Mouse (Mus musculus) heart, embryonic 14.5 days (tissue): ENCODE results near the gene Grik4. TPM values are rescaled to one million over a fixed set of nuclear protein-coding genes. Genes with fewer than 3 reads are reported as not detected.

Experiments
- ATAC-seq: fragments of 200-750 bp; cut with Nextera tagmentation; 2 replicates; pipeline ENCODE4 v1.8.0; 2017; ENCODE audit warnings: low read depth, moderate TSS enrichment; ENCODE audit not compliant: insufficient number of reproducible peaks, insufficient read depth, low FRiP score
- H3K27ac ChIP-seq, 2 experiments: fragments of 200-500 bp in 1 of 2; fragments of 300-500 bp in 1 of 2; sonication (generic) in 1 of 2; replicated peaks in 1 of 2; 2 replicates each; pipeline ENCODE4 v1.5.1; 2012 to 2014; ENCODE audit warnings: low read depth in 2 of 2, low read length in 2 of 2, control low read depth in 1 of 2, mild to moderate bottlenecking in 1 of 2, mixed read lengths in 1 of 2; ENCODE audit not compliant: control insufficient read depth in 1 of 2, insufficient read depth in 1 of 2
- H3K27me3 ChIP-seq: fragments of 300-500 bp; sonication (generic); 2 replicates; pipeline ENCODE4 v1.6.1; 2014; ENCODE audit warnings: mild to moderate bottlenecking, low read length, control low read depth; ENCODE audit not compliant: control insufficient read depth, insufficient read depth
- H3K36me3 ChIP-seq: fragments of 300-500 bp; sonication (generic); 2 replicates; pipeline ENCODE4 v1.6.1; 2014; ENCODE audit warnings: mild to moderate bottlenecking, control low read depth, low read length, mixed read lengths; ENCODE audit not compliant: control insufficient read depth, insufficient read depth
- H3K4me1 ChIP-seq, 2 experiments: fragments of 200-500 bp in 1 of 2; fragments of 300-500 bp in 1 of 2; sonication (generic) in 1 of 2; 2 replicates each; pipeline ENCODE4 v1.6.1; 2012 to 2014; ENCODE audit warnings: low read length in 2 of 2, control low read depth in 1 of 2, mixed read lengths in 1 of 2; ENCODE audit not compliant: control insufficient read depth in 2 of 2, insufficient read depth in 2 of 2
- H3K4me2 ChIP-seq: fragments of 300-500 bp; sonication (generic); 2 replicates; pipeline ENCODE4 v1.6.1; 2014; ENCODE audit warnings: mild to moderate bottlenecking, low read length
- H3K4me3 ChIP-seq, 2 experiments: fragments of 200-500 bp in 1 of 2; fragments of 300-500 bp in 1 of 2; sonication (generic) in 1 of 2; 2 replicates each; pipeline ENCODE4 v1.5.1; 2012 to 2014; ENCODE audit warnings: low read length in 2 of 2, mild to moderate bottlenecking in 2 of 2, control low read depth in 1 of 2, low read depth in 1 of 2, moderate library complexity in 1 of 2; ENCODE audit not compliant: control insufficient read depth in 1 of 2, insufficient read depth in 1 of 2
- H3K9ac ChIP-seq: fragments of 300-500 bp; sonication (generic); 2 replicates; pipeline ENCODE4 v1.6.1; 2014; ENCODE audit warnings: mild to moderate bottlenecking, low read length
- H3K9me3 ChIP-seq: fragments of 300-500 bp; sonication (generic); 2 replicates; pipeline ENCODE4 v1.6.1; 2016; ENCODE audit warnings: low read length, control low read depth; ENCODE audit not compliant: control insufficient read depth
- WGBS: fragments of 180-500 bp; shearing (Covaris S2); extraction: QIAGEN DNeasy Blood & Tissue Kit; methylation state at CpG from one replicate; pipeline ENCODE4 v1.1.7; 2014; 5-methylcytosine and 5-hydroxymethylcytosine counted together
- microRNA-seq: library from miRNA; unstranded; fragments of <30 nt; microRNA quantifications from one replicate; pipeline ENCODE4, GENCODE M21; 2016
- polyA plus RNA-seq: library from polyadenylated mRNA; unstranded; fragments of >200 nt; fragmentation: Nextera tagmentation; extraction: Ambion mirVana; gene quantifications from 2 replicates; pipeline ENCODE4 v1.2.1, GENCODE M21; 2014

Grik4 gene
- polyA plus RNA-seq, 1 experiment from 2014 or later = 0.09 TPM

- Histone ChIP-seq H3K4me2 (peak overlapping the region; percentile 85), H3K36me3 (no peaks in the 10 kb centered on the region), H3K27me3 (peaks cover 43% of the 10 kb centered on the region), H3K27ac (peak overlapping the region in 1 of 2 experiments; percentile 25; a peak in 2 of 4 replicates), H3K4me1 (peaks cover 5 to 9% of the 10 kb centered on the region in 2 experiments; a peak in 3 of 4 replicates), H3K9me3 (no peaks in the 10 kb centered on the region), H3K9ac (peak overlapping the region; percentile 81), H3K4me3 (peak overlapping the region; percentile 63 to 64)
- 8% methylated on average over 46 of the region's 49 CpGs for WGBS
- peak; percentile 84 for ATAC-seq
These were observed 472.2 kb downstream of the Grik4 start for GRCm38 (mm10) chr9:42471921-42472747.

DNA sequence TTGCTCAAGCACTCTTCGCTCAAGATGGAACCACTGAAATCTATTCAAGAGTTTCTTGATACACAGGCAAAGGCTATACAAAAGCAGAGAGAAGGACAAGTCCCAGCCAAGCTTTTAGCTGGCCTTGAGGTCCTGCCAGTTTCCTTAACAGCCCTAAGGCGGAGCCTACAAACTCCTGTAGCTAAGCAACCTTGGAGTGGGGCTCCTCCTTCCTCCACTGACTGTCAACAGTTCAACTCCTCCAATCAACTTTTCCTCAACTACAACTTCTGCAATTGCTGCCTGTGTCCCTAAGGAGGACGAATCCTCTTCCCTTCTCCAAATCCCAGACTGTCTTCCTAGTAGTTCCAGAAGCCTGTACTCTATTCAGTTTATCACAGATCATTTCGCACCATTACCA, 473.1 kb downstream of the Grik4 start:
- peak overlapping the region; percentile 81 for H3K9ac ChIP-seq
- H3K4me3 ChIP-seq = peak overlapping the region; percentile 63 to 64; a peak in 3 of 4 replicates
- H3K4me1 ChIP-seq = peaks cover 5 to 9% of the 10 kb centered on the region in 2 experiments; a peak in 3 of 4 replicates
- H3K27me3 ChIP-seq = peaks cover 52% of the 10 kb centered on the region
- peak overlapping the region; percentile 85 for H3K4me2 ChIP-seq
- WGBS = 48% methylated on average over 4 of the region's 4 CpGs
- H3K36me3 ChIP-seq = no peaks in the 10 kb centered on the region
- no peak for ATAC-seq
- no peaks in the 10 kb centered on the region for H3K9me3 ChIP-seq
- no peak overlapping the region; a peak in 1 of 4 replicates for H3K27ac ChIP-seq

DNA sequence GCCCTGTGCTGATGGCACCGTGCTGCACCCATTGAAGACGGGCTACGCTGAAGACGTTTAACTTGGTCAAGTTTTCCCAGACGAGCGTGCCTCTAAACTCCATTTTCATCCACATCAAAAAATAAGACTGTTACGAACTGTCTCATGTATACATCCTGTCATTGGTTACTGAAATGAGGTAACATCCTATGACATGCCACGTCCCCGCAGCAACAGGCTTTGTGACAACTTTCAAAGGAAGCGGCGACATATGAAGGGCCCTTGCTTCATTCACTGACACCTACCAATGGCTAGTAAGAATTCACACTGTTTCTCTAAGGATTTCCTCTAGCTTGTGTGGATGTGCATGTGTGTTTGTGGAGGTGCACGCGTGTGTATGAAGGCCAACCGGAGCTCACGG, 475.0 kb downstream of the Grik4 start:
- no peak overlapping the region for H3K9ac ChIP-seq
- peaks cover 50% of the 10 kb centered on the region for H3K27me3 ChIP-seq
- no peak overlapping the region for H3K27ac ChIP-seq
- H3K4me2 ChIP-seq = no peak overlapping the region
- peaks cover 5 to 13% of the 10 kb centered on the region in 2 experiments; a peak in 3 of 4 replicates for H3K4me1 ChIP-seq
- H3K9me3 ChIP-seq = no peaks in the 10 kb centered on the region
- ATAC-seq = no peak
- no peak overlapping the region for H3K4me3 ChIP-seq
- no peaks in the 10 kb centered on the region for H3K36me3 ChIP-seq
- 94% methylated on average over 15 of the region's 15 CpGs for WGBS

- Histone ChIP-seq H3K4me2 (no peak overlapping the region), H3K27ac (no peak overlapping the region), H3K36me3 (no peaks in the 10 kb centered on the region), H3K4me3 (no peak overlapping the region), H3K4me1 (peaks cover 7 to 18% of the 10 kb centered on the region in 2 experiments), H3K9ac (no peak overlapping the region), H3K27me3 (peaks cover 45% of the 10 kb centered on the region), H3K9me3 (no peaks in the 10 kb centered on the region)
- no peak for ATAC-seq
- WGBS = 90% methylated on average over 5 of the region's 5 CpGs
These were observed 475.9 kb downstream of the Grik4 start for GRCm38 (mm10) chr9:42468360-42468759.

Small RNA genes within 50 kb of the gene (microRNA-seq; reads per million reads assigned to microRNA genes)
- not detected for gene Gm27509

Other genes with a start within 250 kb of the Grik4 start
- gene Arhgef12, start 162.7 kb upstream of the Grik4 start, polyA plus RNA-seq = 18.0 and 20.5 TPM in 2 replicates
- gene Tmem136, start 172.1 kb upstream of the Grik4 start, polyA plus RNA-seq = 15.1 and 17.2 TPM in 2 replicates